Mouse (Mus musculus): ENCODE data around the gene Trcg1.

DNA sequence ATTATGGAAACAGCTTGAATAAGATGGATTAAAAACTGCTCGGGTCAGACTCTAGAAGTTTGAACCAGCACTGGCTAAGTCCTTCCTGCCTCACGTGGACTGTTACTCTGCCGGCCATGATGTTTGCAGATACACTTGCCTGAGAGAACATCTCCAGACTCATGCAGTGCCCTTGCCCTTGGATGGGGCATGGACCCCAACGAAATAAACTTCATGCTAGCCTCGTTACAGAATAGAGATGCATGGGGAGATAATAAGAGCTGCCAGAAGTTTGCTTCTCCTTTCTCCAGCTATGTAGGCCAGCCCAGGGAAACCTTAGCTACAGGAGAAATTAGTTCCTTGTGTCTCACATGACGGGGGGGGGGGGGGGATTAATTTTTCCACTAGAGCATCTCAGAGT is 21.9 kb upstream of the Trcg1 start:
- no peak for TF ChIP-seq CTCF (IDR thresholded peaks at IDR 0.05; ENCODE audit: borderline replicate concordance, insufficient read depth, low read length)
- no peak for TF ChIP-seq POLR2A (IDR thresholded peaks at IDR 0.05; ENCODE audit: low read depth, low read length)

Data from embryonic fibroblast, embryonic 13.5 days (primary cell).